Mouse (Mus musculus) heart, embryonic 11.5 days (tissue): Measurements from ENCODE around the gene Cpxcr1. TPM values are rescaled to one million over a fixed set of nuclear protein-coding genes. Genes with fewer than 3 reads are reported as not detected.

Source experiments
- ATAC-seq: fragments of 200-750 bp; cut with Nextera tagmentation; replicated peaks from 2 replicates; pipeline ENCODE4 v1.8.0; 2017; ENCODE audit warnings: moderate library complexity; ENCODE audit not compliant: insufficient number of reproducible peaks, low FRiP score, low TSS enrichment
- H3K27ac ChIP-seq: fragments of 300-500 bp; sonication (generic); 2 replicates; pipeline ENCODE4 v1.5.1; 2014; ENCODE audit warnings: mild to moderate bottlenecking, low read depth, low read length
- H3K27me3 ChIP-seq: fragments of 300-500 bp; sonication (generic); 2 replicates; pipeline ENCODE4 v1.6.1; 2014; ENCODE audit warnings: mild to moderate bottlenecking, low read length, mixed read lengths; ENCODE audit not compliant: control insufficient read depth, insufficient read depth
- H3K36me3 ChIP-seq: fragments of 300-500 bp; sonication (generic); 2 replicates; pipeline ENCODE4 v1.6.1; 2014; ENCODE audit warnings: mild to moderate bottlenecking, low read length, moderate library complexity, mixed read lengths; ENCODE audit not compliant: control insufficient read depth, insufficient read depth
- H3K4me1 ChIP-seq: fragments of 300-500 bp; sonication (generic); 2 replicates; pipeline ENCODE4 v1.6.1; 2014; ENCODE audit warnings: low read length; ENCODE audit not compliant: control insufficient read depth, insufficient read depth
- H3K4me2 ChIP-seq: fragments of 300-500 bp; sonication (generic); 2 replicates; pipeline ENCODE4 v1.6.1; 2014; ENCODE audit warnings: mild to moderate bottlenecking, moderate library complexity
- H3K4me3 ChIP-seq: fragments of 300-500 bp; sonication (generic); 2 replicates; pipeline ENCODE4 v1.5.1; 2014; ENCODE audit warnings: low read depth, low read length
- H3K9ac ChIP-seq: fragments of 300-500 bp; sonication (generic); 2 replicates; pipeline ENCODE4 v1.6.1; 2014; ENCODE audit warnings: mild to moderate bottlenecking, low read depth, low read length, moderate library complexity
- H3K9me3 ChIP-seq: fragments of 300-500 bp; sonication (generic); replicated peaks from 2 replicates; pipeline ENCODE4 v1.6.1; 2016; ENCODE audit warnings: low read length; ENCODE audit not compliant: control insufficient read depth
- polyA plus RNA-seq: library from polyadenylated mRNA; unstranded; fragments of >200 nt; fragmentation: Nextera tagmentation; extraction: Ambion mirVana; gene quantifications from 2 replicates; pipeline ENCODE4 v1.2.1, GENCODE M21; 2014

Cpxcr1 gene
- not detected in 2 replicates for polyA plus RNA-seq

GRCm38 (mm10) chrX:116448644-116449043, at the start of gene Cpxcr1:
Gene Cpxcr1, plus strand, starts transcription at chrX:116448944.
- no peak within 1 kb of the TSS for H3K4me3 ChIP-seq
- H3K9me3 ChIP-seq, result no peaks in the 10 kb centered on the region
- no peaks in the 10 kb centered on the region for H3K4me1 ChIP-seq
- no peak within 1 kb of the TSS for H3K27ac ChIP-seq
- no peak for ATAC-seq
- no peaks in the 10 kb centered on the region for H3K27me3 ChIP-seq
- no peak within 1 kb of the TSS for H3K9ac ChIP-seq
- no peaks in the 10 kb centered on the region for H3K36me3 ChIP-seq
- H3K4me2 ChIP-seq, result no peak within 1 kb of the TSS

Other genes with a start within 250 kb of the Cpxcr1 start
- not detected in 2 replicates for gene H2afb2, start 232.2 kb downstream of the Cpxcr1 start, polyA plus RNA-seq